In genomic region chr8:15394722-15395115, GRCm38 (mm10) we compare ENCODE assay signal across 17 mouse cellular contexts.
DNase-seq lines count a peak whose midpoint lies in the region; ATAC-seq and TF ChIP-seq lines count a peak whose summit lies in the region.
"Had no signal": no experiment of that assay in that cellular context is flagged by ENCODE, and none has a peak within 500 bp of the region (broad histone marks: within the 10 kb centered on the region; RNA-seq: fewer than 3 reads in every experiment).

No protein-coding gene starts in this region.

- H3K4me2 ChIP-seq in forebrain, postnatal 0 days (ENCODE audit: low read depth) = no peak overlapping the region
- H3K4me2 ChIP-seq: embryonic facial prominence, embryonic 13.5 days; kidney, embryonic 15.5 days; limb, embryonic 15.5 days; midbrain, embryonic 12.5 days; neural tube, embryonic 13.5 days had no signal

- ATAC-seq in forebrain, postnatal 0 days = no peak; the same call in 1 of the 2 replicates
- ATAC-seq: inflammation-experienced regulatory T-cells, adult 6 months had no signal

- H3K4me3 ChIP-seq in forebrain, postnatal 0 days (ENCODE audit: low read depth, low read length) = no peak overlapping the region
- H3K4me3 ChIP-seq in forebrain, embryonic 10.5 days = no peak overlapping the region
- H3K4me3 ChIP-seq in lung, adult 2 months (replicated peaks; ENCODE audit: extremely low read depth, low read depth, low read length) = no peak overlapping the region
- H3K4me3 ChIP-seq: embryonic facial prominence, embryonic 13.5 days; kidney, embryonic 15.5 days; layer of hippocampus, adult 2 months; limb, embryonic 15.5 days; midbrain, embryonic 12.5 days; neural tube, embryonic 13.5 days had no signal

- no peak for TF ChIP-seq POLR2A in lung, adult 2 months (IDR thresholded peaks at IDR 0.05; ENCODE audit: borderline replicate concordance, extremely low read depth, low read depth, low read length)

- H3K9ac ChIP-seq in forebrain, postnatal 0 days = no peak overlapping the region
- H3K9ac ChIP-seq: embryonic facial prominence, embryonic 13.5 days; kidney, embryonic 15.5 days; limb, embryonic 15.5 days; midbrain, embryonic 12.5 days; neural tube, embryonic 13.5 days had no signal

- H3K4me1 ChIP-seq in forebrain, postnatal 0 days (ENCODE audit: insufficient read depth) = no peaks in the 10 kb centered on the region
- peaks cover 12% of the 10 kb centered on the region for H3K4me1 ChIP-seq in forebrain, embryonic 10.5 days
- H3K4me1 ChIP-seq in lung, adult 2 months (ENCODE audit: control insufficient read depth, insufficient read depth, low read length) = no peaks in the 10 kb centered on the region
- H3K4me1 ChIP-seq: embryonic facial prominence, embryonic 13.5 days; kidney, embryonic 15.5 days; limb, embryonic 15.5 days had no signal

- H3K27ac ChIP-seq in forebrain, postnatal 0 days (ENCODE audit: low read depth, low read length) = peak overlapping the region; percentile 57
- no peak overlapping the region for H3K27ac ChIP-seq in forebrain, embryonic 10.5 days
- H3K27ac ChIP-seq: embryonic facial prominence, embryonic 13.5 days; kidney, embryonic 15.5 days; layer of hippocampus, adult 2 months; limb, embryonic 15.5 days; midbrain, embryonic 12.5 days; neural tube, embryonic 13.5 days had no signal

- DNase-seq in forebrain, postnatal 0 days = no peak
- no peak for DNase-seq in forebrain, embryonic 10.5 days (ENCODE audit: extremely low spot score, low spot score)
- peak; percentile 13 for DNase-seq in lung, postnatal 10 days
- DNase-seq in lung, adult 2 months = no peak
- DNase-seq in adrenal gland, adult 8-10 months = peak; percentile 42
- DNase-seq in embryo, embryonic 10.5 days (ENCODE audit: low spot score) = peak; percentile 37
- DNase-seq in gastrocnemius, postnatal 4 days (ENCODE audit: low spot score in 2 of 2) = no peak
- DNase-seq: cerebellum, adult 9-11 months; gastrocnemius, postnatal 14 days had no signal

- H3K27me3 ChIP-seq in forebrain, postnatal 0 days (ENCODE audit: insufficient read depth, low read length) = no peaks in the 10 kb centered on the region
- peaks cover 3% of the 10 kb centered on the region; the same call in 1 of the 2 replicates for H3K27me3 ChIP-seq in forebrain, embryonic 10.5 days (ENCODE audit: poor library complexity, severe bottlenecking)
- H3K27me3 ChIP-seq: embryonic facial prominence, embryonic 13.5 days; kidney, embryonic 15.5 days; limb, embryonic 15.5 days; midbrain, embryonic 12.5 days; neural tube, embryonic 13.5 days had no signal

- TF ChIP-seq CTCF in forebrain, postnatal 0 days (IDR thresholded peaks at IDR 0.05; ENCODE audit: low read depth) = no peak
- TF ChIP-seq CTCF in lung, adult 2 months (IDR thresholded peaks at IDR 0.05; ENCODE audit: insufficient read depth, low read length) = no peak

- WGBS in forebrain, postnatal 0 days = 33% methylated on average over 4 of the region's 4 CpGs
- 65% methylated on average over 4 of the region's 4 CpGs for WGBS in forebrain, embryonic 10.5 days
- 46% methylated on average over 4 of the region's 4 CpGs for whole genome bisulfite sequencing in lung, adult 2 months

- no peaks in the 10 kb centered on the region for H3K36me3 ChIP-seq in forebrain, postnatal 0 days (ENCODE audit: insufficient read depth)
- H3K36me3 ChIP-seq in forebrain, embryonic 10.5 days (replicated peaks) = no peaks in the 10 kb centered on the region
- H3K36me3 ChIP-seq: embryonic facial prominence, embryonic 13.5 days; G1E; kidney, embryonic 15.5 days; limb, embryonic 15.5 days; midbrain, embryonic 12.5 days; neural tube, embryonic 13.5 days had no signal

- no peaks in the 10 kb centered on the region for H3K9me3 ChIP-seq in forebrain, postnatal 0 days (ENCODE audit: low read length)
- no peaks in the 10 kb centered on the region for H3K9me3 ChIP-seq in forebrain, embryonic 10.5 days
- H3K9me3 ChIP-seq: embryonic facial prominence, embryonic 13.5 days; kidney, embryonic 15.5 days; limb, embryonic 15.5 days; midbrain, embryonic 12.5 days; neural tube, embryonic 13.5 days had no signal

Comparison
In these comparisons a context has a peak if more than half of its experiments do, and no peak if none do; other contexts are left out.
1. DNase-seq: peak in lung, postnatal 10 days (single experiment), adrenal gland, adult 8-10 months (single experiment) and embryo, embryonic 10.5 days (single experiment); none in forebrain, postnatal 0 days (single experiment), forebrain, embryonic 10.5 days (single experiment), lung, adult 2 months (single experiment) and gastrocnemius, postnatal 4 days (0 of 2).